Mouse (Mus musculus) liver, embryonic 12.5 days (tissue): Measurements from ENCODE around the gene Prl7a1. TPM values are rescaled to one million over a fixed set of nuclear protein-coding genes. Genes with fewer than 3 reads are reported as not detected.

ENCODE experiments used
- ATAC-seq: fragments of 200-750 bp; cut with Nextera tagmentation; 2 replicates; pipeline ENCODE4 v1.8.0; 2017; ENCODE audit warnings: moderate number of reproducible peaks, mild to moderate bottlenecking, moderate library complexity
- H3K27ac ChIP-seq: fragments of 300-500 bp; sonication (generic); 2 replicates; pipeline ENCODE4 v1.5.1; 2016; ENCODE audit warnings: mild to moderate bottlenecking
- H3K27me3 ChIP-seq: fragments of 300-500 bp; sonication (generic); replicated peaks from 2 replicates; pipeline ENCODE4 v1.6.1; 2016; ENCODE audit warnings: mild to moderate bottlenecking, moderate library complexity
- H3K36me3 ChIP-seq: fragments of 300-500 bp; sonication (generic); 2 replicates; pipeline ENCODE4 v1.6.1; 2016; ENCODE audit warnings: mild to moderate bottlenecking, moderate library complexity
- H3K4me1 ChIP-seq: fragments of 300-500 bp; sonication (generic); 2 replicates; pipeline ENCODE4 v1.6.1; 2016
- H3K4me2 ChIP-seq: fragments of 300-500 bp; sonication (generic); 2 replicates; pipeline ENCODE4 v1.6.1; 2016; ENCODE audit warnings: mild to moderate bottlenecking, moderate library complexity
- H3K4me3 ChIP-seq: fragments of 300-500 bp; sonication (generic); 2 replicates; pipeline ENCODE4 v1.5.1; 2016; ENCODE audit warnings: mild to moderate bottlenecking, moderate library complexity
- H3K9ac ChIP-seq: fragments of 300-500 bp; sonication (generic); 2 replicates; pipeline ENCODE4 v1.6.1; 2016; ENCODE audit warnings: mild to moderate bottlenecking, moderate library complexity
- H3K9me3 ChIP-seq: fragments of 300-500 bp; sonication (generic); replicated peaks from 2 replicates; pipeline ENCODE4 v1.6.1; 2016; ENCODE audit warnings: mild to moderate bottlenecking, moderate library complexity
- WGBS: fragments of 180-500 bp; shearing (Covaris S2); methylation state at CpG from one replicate; pipeline ENCODE4 v1.1.7; 2016; ENCODE audit not compliant: insufficient replicate concordance; 5-methylcytosine and 5-hydroxymethylcytosine counted together
- polyA plus RNA-seq: library from polyadenylated mRNA; unstranded; fragments of >200 nt; fragmentation: Nextera tagmentation; extraction: Ambion mirVana; gene quantifications from 2 replicates; pipeline ENCODE4 v1.2.1, GENCODE M21; 2016

Prl7a1 gene
- polyA plus RNA-seq, result not detected in 2 replicates

GRCm38 (mm10) chr13:27642393-27642792 lies at the start of gene Prl7a1:
Gene Prl7a1 (minus strand): TSS chr13:27642493.
- no peak for ATAC-seq
- no peaks in the 10 kb centered on the region for H3K9me3 ChIP-seq
- no peak within 1 kb of the TSS for H3K4me3 ChIP-seq
- no peak within 1 kb of the TSS for H3K9ac ChIP-seq
- no peak within 1 kb of the TSS for H3K4me2 ChIP-seq
- no peaks in the 10 kb centered on the region for H3K36me3 ChIP-seq
- WGBS, result 77% methylated on average over 3 of the region's 3 CpGs
- no peak within 1 kb of the TSS for H3K27ac ChIP-seq
- no peaks in the 10 kb centered on the region for H3K4me1 ChIP-seq
- no peaks in the 10 kb centered on the region for H3K27me3 ChIP-seq

- Histone ChIP-seq H3K27ac (no peak within 1 kb of the TSS), H3K4me3 (no peak within 1 kb of the TSS), H3K27me3 (no peaks in the 10 kb centered on the region), H3K4me1 (no peaks in the 10 kb centered on the region), H3K4me2 (no peak within 1 kb of the TSS), H3K9me3 (no peaks in the 10 kb centered on the region), H3K36me3 (no peaks in the 10 kb centered on the region), H3K9ac (no peak within 1 kb of the TSS)
- 59% methylated on average over 4 of the region's 4 CpGs for WGBS
- ATAC-seq, result no peak
Observed at GRCm38 (mm10) chr13:27667936-27668335, 25.6 kb upstream of the Prl7a1 start, which contains the start of gene Prl7a2. Gene Prl7a2 (minus strand): TSS chr13:27668036.

- no peak overlapping the region for H3K4me2 ChIP-seq
Observed at GRCm38 (mm10) chr13:27660747-27661146, 18.5 kb upstream of the Prl7a1 start.

GRCm38 (mm10) chr13:27610482-27610881 lies 31.8 kb downstream of the Prl7a1 start, which contains the start of gene Prl7b1:
Gene Prl7b1 (minus strand): TSS chr13:27610582.
- Histone ChIP-seq H3K27ac (no peak within 1 kb of the TSS), H3K4me1 (no peaks in the 10 kb centered on the region), H3K9me3 (no peaks in the 10 kb centered on the region), H3K27me3 (no peaks in the 10 kb centered on the region), H3K36me3 (no peaks in the 10 kb centered on the region), H3K4me3 (no peak within 1 kb of the TSS), H3K9ac (no peak within 1 kb of the TSS), H3K4me2 (no peak within 1 kb of the TSS)
- no peak for ATAC-seq
- 52% methylated on average over 4 of the region's 4 CpGs for WGBS

More at GRCm38 (mm10) chr13:27660747-27661146, 18.5 kb upstream of the Prl7a1 start:
- H3K4me3 ChIP-seq, result no peak overlapping the region
- H3K9me3 ChIP-seq, result no peaks in the 10 kb centered on the region
- H3K9ac ChIP-seq, result no peak overlapping the region
- ATAC-seq, result no peak
- 58% methylated on average over 2 of the region's 2 CpGs for WGBS
- H3K27ac ChIP-seq, result no peak overlapping the region
- H3K4me1 ChIP-seq, result no peaks in the 10 kb centered on the region
- no peaks in the 10 kb centered on the region for H3K27me3 ChIP-seq
- H3K36me3 ChIP-seq, result no peaks in the 10 kb centered on the region

Other genes starting within 250 kb of the Prl7a1 start
- not detected in 2 replicates for gene Prl8a6, start 203.8 kb downstream of the Prl7a1 start, polyA plus RNA-seq
- gene Prl8a8, start 129.3 kb downstream of the Prl7a1 start, polyA plus RNA-seq, result not detected in 2 replicates
- not detected in 2 replicates for gene Prl8a9, start 77.9 kb downstream of the Prl7a1 start, polyA plus RNA-seq
- not detected in 2 replicates for gene Prl8a1, start 60.3 kb downstream of the Prl7a1 start, polyA plus RNA-seq
- not detected in 2 replicates for gene Prl7b1, start 31.9 kb downstream of the Prl7a1 start, polyA plus RNA-seq
- gene Prl7a2, start 25.5 kb upstream of the Prl7a1 start, polyA plus RNA-seq, result not detected in 2 replicates
- not detected in 2 replicates for gene Prl7d1, start 74.2 kb upstream of the Prl7a1 start, polyA plus RNA-seq
- gene Prl7c1, start 138.3 kb upstream of the Prl7a1 start, polyA plus RNA-seq, result not detected in 2 replicates
- not detected in 2 replicates for gene Prl2a1, start 159.2 kb upstream of the Prl7a1 start, polyA plus RNA-seq
- gene Prl2c1, start 206.8 kb upstream of the Prl7a1 start, polyA plus RNA-seq, result not detected in 2 replicates